Mouse (Mus musculus) small intestine, adult 2 months (tissue): ENCODE data around the gene Dus2. TPM values are rescaled to one million over a fixed set of nuclear protein-coding genes. Genes with fewer than 3 reads are reported as not detected.
"Not testable (repeated sequence)": the region's sequence is repeated elsewhere in the genome, so short reads cannot be mapped to it uniquely, and the experiment has no call there.

ENCODE experiments used
- H3K27ac ChIP-seq: fragments of 200-500 bp; 2 replicates; pipeline ENCODE4 v1.5.1; 2012; ENCODE audit warnings: low read depth, low read length, control low read depth, inconsistent platforms; ENCODE audit not compliant: insufficient read depth
- H3K27me3 ChIP-seq: fragments of 200-500 bp; 2 replicates; pipeline ENCODE4 v1.6.1; 2012; ENCODE audit warnings: mild to moderate bottlenecking, moderate library complexity, low read length, inconsistent platforms; ENCODE audit not compliant: control insufficient read depth, insufficient read depth
- H3K36me3 ChIP-seq: fragments of 200-500 bp; 2 replicates; pipeline ENCODE4 v1.6.1; 2012; ENCODE audit warnings: mild to moderate bottlenecking, low read length, control low read depth, inconsistent platforms; ENCODE audit not compliant: control insufficient read depth, insufficient read depth
- H3K4me1 ChIP-seq: fragments of 200-500 bp; 2 replicates; pipeline ENCODE4 v1.6.1; 2012; ENCODE audit warnings: low read length, inconsistent platforms, mixed read lengths; ENCODE audit not compliant: control insufficient read depth, insufficient read depth, insufficient read length
- H3K4me3 ChIP-seq: fragments of 200-500 bp; 2 replicates; pipeline ENCODE4 v1.5.1; 2012; ENCODE audit warnings: low read depth, mild to moderate bottlenecking, control low read depth, inconsistent platforms, low read length, moderate library complexity
- CTCF ChIP-seq: fragments of 200-500 bp; IDR thresholded peaks from 2 replicates; pipeline ENCODE4 v1.5.1; 2012; ENCODE audit warnings: low read depth, mild to moderate bottlenecking, control low read depth, inconsistent platforms, low read length, moderate library complexity, mixed read lengths; ENCODE audit not compliant: insufficient replicate concordance, insufficient read length; ENCODE audit errors: extremely low read depth
- POLR2A ChIP-seq: fragments of 200-500 bp; IDR thresholded peaks from 2 replicates; pipeline ENCODE4 v1.6.1; 2012; ENCODE audit warnings: low read depth, mild to moderate bottlenecking, control low read depth, inconsistent platforms, low read length, moderate library complexity
- WGBS: fragments of 180-500 bp; shearing (Covaris S2); methylation state at CpG from one replicate; pipeline ENCODE4 v1.1.7; 2018; 5-methylcytosine and 5-hydroxymethylcytosine counted together
- polyA plus RNA-seq: library from polyadenylated mRNA; depleted of rRNA; stranded (reverse); fragments of >200 nt; gene quantifications from 2 replicates; pipeline ENCODE4 v1.2.3, GENCODE M21; 2012

Dus2 gene
- polyA plus RNA-seq, 1 experiment, result 5.2 TPM

DNA sequence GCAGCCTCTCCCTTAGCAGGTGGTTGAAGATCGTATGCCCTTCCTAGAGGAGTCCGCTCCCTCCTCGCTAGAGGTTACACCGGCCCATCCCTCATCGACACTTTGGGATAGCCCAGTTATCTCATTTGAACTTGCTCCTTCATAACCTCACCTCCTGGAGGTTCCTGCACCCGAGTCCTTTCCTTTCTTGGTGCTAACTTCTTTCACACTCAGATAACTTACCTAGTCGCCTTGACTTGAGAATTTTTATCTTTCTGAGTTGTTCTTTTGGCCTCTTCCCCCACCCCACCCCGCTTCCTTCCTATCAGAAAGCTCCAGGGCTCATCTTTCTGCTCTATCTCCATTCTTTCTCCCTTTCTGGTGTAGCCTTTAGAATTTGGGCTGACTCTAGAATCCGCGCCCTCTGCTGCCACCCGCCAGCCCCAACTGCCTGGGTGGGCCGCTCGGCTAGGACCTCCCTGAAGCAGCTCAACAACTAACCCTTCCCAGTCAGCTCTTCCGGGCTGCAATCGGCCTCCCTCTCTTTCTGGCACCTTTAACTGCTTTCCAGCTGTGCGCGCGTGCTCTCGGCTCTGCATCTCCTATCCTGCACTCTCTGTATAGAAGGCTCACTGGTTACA is 24.3 kb upstream of the Dus2 start:
- TF ChIP-seq CTCF (no peak), POLR2A (no peak)
- Histone ChIP-seq H3K27me3 (peaks cover 14% of the 10 kb centered on the region), H3K4me1 (no peaks in the 10 kb centered on the region), H3K36me3 (no peaks in the 10 kb centered on the region), H3K27ac (peak overlapping the region; percentile 2; the same call in 1 of the 2 replicates), H3K4me3 (peak overlapping the region; percentile 11)
- WGBS, result 15% methylated on average over 19 of the region's 19 CpGs

DNA sequence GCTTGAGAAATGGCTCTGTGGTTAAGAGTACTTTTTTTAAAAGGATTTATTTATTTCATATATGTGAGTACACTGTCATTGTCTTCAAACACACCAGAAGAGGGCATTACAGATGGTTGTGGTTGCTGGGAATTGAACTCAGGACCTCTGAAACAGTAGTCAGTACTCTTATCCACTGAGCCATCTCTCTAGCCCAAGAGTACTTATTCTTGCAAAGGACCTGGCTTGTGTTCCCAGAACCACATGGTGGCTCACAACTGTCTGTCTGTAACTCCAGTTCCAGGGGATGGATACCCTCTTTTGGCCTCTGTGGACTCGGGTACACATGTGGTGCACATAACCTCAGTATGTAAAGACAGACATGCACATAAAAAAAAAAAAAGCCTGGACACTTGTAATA is 21.8 kb upstream of the Dus2 start:
- no peak overlapping the region for H3K27ac ChIP-seq
- WGBS, result 59% methylated on average over 1 of the region's 1 CpGs
- H3K27me3 ChIP-seq, result peaks cover 14% of the 10 kb centered on the region
- no peaks in the 10 kb centered on the region for H3K36me3 ChIP-seq
- TF ChIP-seq POLR2A (no peak), CTCF (no peak)
- no peaks in the 10 kb centered on the region for H3K4me1 ChIP-seq
- no peak overlapping the region for H3K4me3 ChIP-seq

DNA sequence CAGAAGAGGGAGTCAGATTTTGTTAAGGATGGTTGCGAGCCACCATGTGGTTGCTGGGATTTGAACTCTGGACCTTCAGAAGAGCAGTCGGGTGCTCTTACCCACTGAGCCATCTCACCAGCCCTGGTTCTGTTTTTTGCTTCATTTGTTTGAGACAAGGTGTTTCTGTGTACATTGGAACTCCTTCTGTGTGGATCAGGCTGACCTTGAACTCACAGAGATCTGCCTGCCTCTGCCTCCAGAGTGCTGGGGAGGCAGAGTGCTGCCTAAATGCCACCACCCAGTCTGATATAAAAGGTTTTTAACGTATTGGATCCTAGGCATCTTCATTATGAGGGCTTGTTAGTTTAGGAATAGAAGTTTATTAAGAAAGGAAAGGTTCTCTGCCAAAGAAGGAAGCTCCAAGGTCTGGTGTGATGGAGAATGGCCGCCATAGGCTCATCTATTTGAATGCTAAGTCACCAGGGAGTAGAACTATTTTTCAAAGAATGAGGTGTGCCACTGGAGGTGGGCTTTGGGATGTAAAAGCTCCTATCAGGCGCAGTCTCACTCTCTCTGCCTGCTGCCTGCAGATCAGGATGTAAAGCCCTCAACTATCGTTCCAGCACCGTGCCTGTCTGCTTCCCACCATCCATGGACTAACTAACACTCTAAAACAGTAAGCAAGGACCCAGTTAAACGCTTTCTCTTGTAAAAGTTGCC is 20.0 kb upstream of the Dus2 start:
- H3K27me3 ChIP-seq, result 0 out of 2 replicates have a peak, but pooled peaks cover under 1% of the 10 kb centered on the region
- H3K36me3 ChIP-seq, result no peaks in the 10 kb centered on the region
- 78% methylated on average over 8 of the region's 8 CpGs for WGBS
- TF ChIP-seq POLR2A (no peak), CTCF (no peak)
- H3K4me1 ChIP-seq, result no peaks in the 10 kb centered on the region
- H3K4me3 ChIP-seq, result no peak overlapping the region
- no peak overlapping the region for H3K27ac ChIP-seq

DNA sequence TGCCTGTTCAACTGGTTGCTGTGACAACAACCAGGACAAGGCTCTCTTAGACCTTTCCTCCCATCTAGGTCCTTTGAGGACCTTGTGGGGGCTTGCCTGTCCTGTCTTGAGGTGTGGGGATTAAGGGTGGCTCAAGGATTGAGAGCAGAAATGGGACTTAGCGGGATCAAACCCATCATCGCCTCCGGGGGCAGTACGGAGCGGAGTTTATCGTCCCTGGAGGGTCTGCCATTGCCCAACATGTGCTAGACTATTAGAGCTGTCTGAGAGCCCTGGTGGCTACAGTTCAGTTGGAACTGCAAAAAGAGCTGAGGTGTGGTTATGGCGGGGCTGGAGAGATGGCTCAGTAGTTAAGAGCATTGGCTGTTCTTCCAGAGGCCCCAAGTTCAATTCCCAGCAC is 15.8 kb upstream of the Dus2 start:
- H3K4me3 ChIP-seq, result no peak overlapping the region
- no peaks in the 10 kb centered on the region for H3K27me3 ChIP-seq
- TF ChIP-seq CTCF, result no peak
- TF ChIP-seq POLR2A, result no peak
- no peaks in the 10 kb centered on the region for H3K4me1 ChIP-seq
- no peaks in the 10 kb centered on the region for H3K36me3 ChIP-seq
- no peak overlapping the region for H3K27ac ChIP-seq
- 80% methylated on average over 7 of the region's 7 CpGs for WGBS

DNA sequence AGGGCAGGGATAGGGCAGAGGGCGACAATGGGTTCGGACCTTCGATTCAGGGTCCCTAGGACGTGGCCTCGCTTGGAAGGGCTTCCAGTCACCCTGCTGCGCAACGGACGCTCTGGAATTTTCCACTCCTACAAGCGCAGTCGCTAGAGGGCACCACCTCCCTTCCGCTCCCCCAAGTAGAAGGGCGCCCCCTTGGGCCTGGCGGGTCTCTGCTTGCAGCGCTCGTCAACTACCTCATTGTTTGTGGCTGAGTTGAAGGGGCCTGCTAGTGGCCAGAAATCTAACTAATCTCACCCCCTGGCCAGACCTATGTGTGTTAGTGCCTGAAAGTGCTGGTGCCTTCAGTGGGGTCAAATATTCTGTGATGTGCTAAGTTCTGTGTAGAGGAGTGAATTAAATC is 11.8 kb upstream of the Dus2 start, which contains the start of gene Dpep3:
Gene Dpep3 (minus strand): TSS at position 105 of the 400 bp plus-strand sequence.
- no peak within 1 kb of the TSS for H3K4me3 ChIP-seq
- WGBS, result 92% methylated on average over 15 of the region's 15 CpGs
- no peak within 1 kb of the TSS for H3K27ac ChIP-seq
- H3K27me3 ChIP-seq, result no peaks in the 10 kb centered on the region
- H3K36me3 ChIP-seq, result no peaks in the 10 kb centered on the region
- TF ChIP-seq POLR2A (no peak), CTCF (no peak)
- no peaks in the 10 kb centered on the region for H3K4me1 ChIP-seq

DNA sequence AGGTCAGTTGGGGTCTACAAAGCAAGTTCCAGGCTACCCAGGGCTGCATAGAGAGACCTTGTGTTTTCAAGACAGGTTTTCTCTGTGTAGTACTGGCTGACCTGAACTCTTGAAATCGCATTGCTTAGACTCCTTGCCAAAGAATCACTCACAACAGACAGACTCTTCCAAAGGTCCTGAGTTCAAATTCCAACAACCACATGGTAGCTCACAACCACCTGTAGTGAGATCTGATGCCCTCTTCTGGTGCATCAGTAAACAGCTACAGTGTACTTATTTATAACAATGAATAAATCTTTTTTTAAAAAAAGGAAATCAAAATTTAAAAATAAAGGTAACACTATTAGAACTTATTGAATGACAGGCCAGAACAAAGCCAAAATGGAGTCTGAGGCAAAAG is 10.0 kb upstream of the Dus2 start:
- no peaks in the 10 kb centered on the region for H3K36me3 ChIP-seq
- H3K27me3 ChIP-seq, result no peaks in the 10 kb centered on the region
- no peak overlapping the region for H3K27ac ChIP-seq
- H3K4me3 ChIP-seq, result no peak overlapping the region
- no peaks in the 10 kb centered on the region for H3K4me1 ChIP-seq
- WGBS, result 74% methylated on average over 1 of the region's 1 CpGs
- TF ChIP-seq POLR2A (no peak), CTCF (no peak)

DNA sequence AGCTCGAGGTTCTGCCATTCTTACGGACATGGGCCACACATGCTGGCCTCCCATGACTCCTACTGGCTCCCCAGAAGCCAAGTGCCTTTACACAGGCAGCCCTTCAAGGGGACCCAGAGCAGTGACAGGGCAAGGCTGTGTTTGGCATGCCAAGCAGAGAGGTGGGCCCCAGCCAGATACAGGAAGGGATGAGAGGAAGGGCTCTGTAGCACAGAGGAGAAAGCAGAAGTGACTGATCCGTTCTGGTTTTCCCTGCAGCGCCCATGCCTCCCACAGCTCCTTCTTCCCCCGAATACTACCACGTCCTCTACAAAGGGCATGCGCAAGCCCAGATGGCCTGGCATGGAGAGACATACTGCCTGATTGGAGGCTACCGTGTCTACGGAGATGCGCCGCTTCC is 7.7 kb upstream of the Dus2 start:
- H3K4me1 ChIP-seq, H3K27me3 ChIP-seq, H3K4me3 ChIP-seq, H3K27ac ChIP-seq, H3K36me3 ChIP-seq: not testable (repeated sequence)
- WGBS, result 81% methylated on average over 11 of the region's 11 CpGs
